Mouse (Mus musculus) A20 (cell line): ENCODE measurements at regions not wholly inside any gene's neighbourhood (a gene's known extent, or its start where the extent isn't known, plus 50 kb on each side); places are given as distances from the start of the nearest gene placed in this dataset.

Source experiments
- DNase-seq: peaks from one replicate; pipeline ENCODE4 v3.0.0-alpha.2; 2011; ENCODE audit warnings: low read depth, low spot score

- no peak for DNase-seq
Measured at GRCm38 (mm10) chr8:18316488-18316887, 661.6 kb downstream of the Defb40 start.

- no peak for DNase-seq
Measured at GRCm38 (mm10) chr8:18311597-18311996, 666.5 kb downstream of the Defb40 start.

GRCm38 (mm10) chr8:18310927-18311326 is 667.1 kb downstream of the Defb40 start:
- DNase-seq, result no peak

GRCm38 (mm10) chr8:18287536-18288237 is 690.4 kb downstream of the Defb40 start:
- DNase-seq, result no peak

DNA sequence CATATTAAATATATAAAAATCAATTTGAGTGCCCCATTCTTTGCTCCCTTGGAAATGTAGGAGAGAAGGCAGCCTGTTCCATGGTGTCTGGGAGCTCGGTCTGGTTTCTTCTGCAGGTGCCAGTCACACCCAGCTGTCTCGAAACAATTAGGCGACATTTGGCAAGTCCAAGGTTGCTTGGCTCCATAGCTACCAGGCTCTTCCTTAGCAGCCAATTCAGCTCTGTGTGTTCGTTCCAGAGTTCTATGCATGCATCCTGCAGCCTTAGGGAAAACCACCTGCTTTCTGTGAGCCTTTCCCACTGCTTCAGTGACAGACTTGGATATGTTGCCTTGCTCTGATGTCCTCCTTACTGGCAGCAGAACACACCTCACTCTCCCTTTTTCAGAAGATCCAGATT is 698.1 kb downstream of the Defb40 start:
- DNase-seq, result no peak

DNA sequence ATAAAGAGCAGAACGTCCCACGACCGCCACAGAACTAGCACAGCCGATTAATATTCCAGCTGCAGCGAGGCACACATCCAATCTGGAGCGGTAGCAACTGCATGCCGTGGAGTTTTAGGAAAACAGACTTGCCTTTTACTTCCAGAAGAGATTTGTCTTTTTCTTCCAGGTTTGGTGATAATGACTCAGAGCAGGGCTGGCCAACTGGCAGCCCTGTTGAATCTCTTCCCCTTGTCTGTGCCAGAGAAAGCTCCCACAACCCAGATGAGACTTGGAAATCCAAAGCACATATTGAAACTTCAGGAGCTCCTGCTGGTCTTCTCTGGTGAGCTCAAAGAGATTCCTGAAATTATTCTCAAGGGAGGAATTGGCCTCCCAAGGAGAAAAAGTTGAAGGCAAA is 709.8 kb downstream of the Defb40 start:
- DNase-seq, result no peak

- no peak for DNase-seq
Measured at GRCm38 (mm10) chr8:18258287-18258961, 719.6 kb downstream of the Defb40 start.

- no peak for DNase-seq
Measured at GRCm38 (mm10) chr8:18246299-18246698, 731.8 kb downstream of the Defb40 start.

DNA sequence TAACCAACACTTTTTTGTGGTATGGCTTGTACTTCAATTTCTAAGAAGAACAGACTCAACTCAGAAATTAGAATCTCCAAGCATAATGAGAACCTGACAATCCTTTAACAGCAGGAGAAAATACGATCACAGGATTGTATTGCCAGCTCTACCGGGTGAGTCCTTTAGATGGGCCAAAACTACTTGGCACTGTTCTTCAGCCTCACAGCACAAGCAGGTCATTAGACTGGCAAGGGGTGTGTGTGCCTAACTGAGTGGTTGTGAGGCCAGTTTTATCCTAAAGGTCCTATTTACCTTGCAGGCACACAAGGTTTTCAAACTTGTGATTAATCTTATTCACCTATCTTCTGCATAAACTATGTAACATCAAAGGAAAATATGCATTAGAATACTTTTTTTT is 760.5 kb downstream of the Defb40 start:
- no peak for DNase-seq

- DNase-seq, result no peak
Measured at GRCm38 (mm10) chr8:18217192-18217591, 760.9 kb downstream of the Defb40 start.

GRCm38 (mm10) chr8:18216516-18216915 is 761.5 kb downstream of the Defb40 start:
- no peak for DNase-seq

DNA sequence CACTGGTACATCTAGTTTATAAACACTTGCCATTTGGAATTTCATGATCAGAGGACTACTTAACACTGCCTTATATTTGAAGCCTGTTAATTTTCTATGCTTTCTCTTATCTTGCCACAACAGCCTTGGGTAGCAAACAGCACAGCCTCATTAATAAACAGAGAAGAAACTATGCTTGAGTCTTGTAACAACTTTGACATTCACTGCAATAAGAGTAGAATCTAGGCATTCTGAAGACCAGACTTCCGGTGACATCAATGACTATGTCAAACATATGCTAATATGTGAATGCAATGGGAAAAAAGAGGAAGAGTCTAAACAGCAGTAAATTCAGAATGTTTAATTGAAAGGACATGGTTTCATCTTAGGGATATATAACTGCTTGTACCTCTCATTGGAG is 768.0 kb downstream of the Defb40 start:
- no peak for DNase-seq

DNA sequence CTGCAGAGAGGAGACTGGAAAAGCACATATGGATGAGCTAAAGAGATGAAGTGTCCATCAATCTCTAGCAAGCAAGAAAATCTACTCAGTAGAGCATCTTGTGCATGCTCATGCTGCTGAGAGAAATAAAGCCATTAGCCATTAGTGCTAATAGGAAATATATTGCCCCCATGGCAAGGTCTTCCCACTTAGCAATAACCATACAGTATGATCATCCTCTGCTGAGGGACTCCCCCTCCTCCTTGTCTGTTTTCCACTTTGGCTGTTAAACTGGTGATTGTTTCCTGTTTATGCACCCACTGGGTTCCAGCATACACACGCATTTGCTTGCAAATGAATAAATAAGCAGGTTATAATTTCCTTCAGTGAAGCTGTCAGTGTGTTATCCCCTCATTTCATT is 769.4 kb downstream of the Defb40 start:
- DNase-seq, result no peak

DNA sequence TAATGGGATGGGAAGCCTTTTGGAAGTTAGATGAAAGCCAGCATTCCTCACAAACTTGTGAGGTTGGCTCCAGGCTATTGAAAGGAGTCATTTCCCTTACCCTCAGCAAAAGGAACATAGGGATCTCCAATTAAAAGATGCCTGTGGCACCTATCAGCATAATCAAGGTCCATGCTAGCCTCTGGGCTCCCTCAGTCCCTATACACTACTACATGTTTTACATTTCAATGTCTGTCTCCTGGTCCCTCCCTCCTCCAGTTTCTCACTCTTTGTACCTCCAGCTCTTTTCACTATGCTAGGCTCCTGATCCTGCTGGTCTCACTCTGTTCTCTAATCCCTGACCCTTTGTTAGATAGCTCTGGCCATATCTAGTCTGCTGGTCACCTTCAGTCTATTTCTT is 790.6 kb downstream of the Defb40 start:
- DNase-seq, result no peak

- DNase-seq, result no peak
Measured at GRCm38 (mm10) chr8:18175544-18176092, 802.4 kb downstream of the Defb40 start.

- no peak for DNase-seq
Measured at GRCm38 (mm10) chr8:18158619-18159018, 819.4 kb downstream of the Defb40 start.

DNA sequence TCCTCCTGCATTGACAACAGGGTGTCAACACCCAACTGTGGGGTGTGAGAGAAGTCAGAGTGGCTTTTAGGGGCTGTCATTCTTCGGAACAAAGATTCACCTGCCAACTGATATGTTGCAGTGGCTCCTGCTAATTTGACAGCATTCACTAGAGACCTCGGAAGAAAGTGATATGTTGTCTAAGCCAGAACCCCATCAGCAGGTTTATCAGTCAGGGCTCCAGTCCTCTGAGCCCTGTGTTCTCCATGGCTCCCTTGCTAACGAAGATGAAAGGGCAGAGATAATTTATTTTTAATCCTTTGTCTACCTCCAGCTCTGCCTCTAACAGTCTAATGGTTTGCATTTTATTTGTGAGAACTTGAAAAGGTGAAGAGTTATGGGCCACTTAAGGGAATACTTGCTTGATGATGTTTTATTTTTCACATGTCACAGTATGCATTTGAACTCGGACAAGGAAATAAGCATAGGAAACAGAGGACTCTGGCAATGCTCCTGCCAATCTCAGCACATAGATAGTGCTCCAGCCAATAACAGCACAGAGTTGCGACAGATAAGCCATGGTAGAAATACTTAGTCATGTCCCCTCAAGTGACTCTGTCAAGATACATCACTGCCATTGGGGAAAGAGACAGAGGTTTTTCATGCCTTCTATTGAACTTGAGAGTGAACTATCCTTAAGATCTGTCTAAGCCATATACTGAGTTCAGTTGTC is 862.6 kb downstream of the Defb40 start:
- DNase-seq, result no peak

GRCm38 (mm10) chr8:18113262-18113661 is 864.8 kb downstream of the Defb40 start:
- no peak for DNase-seq

GRCm38 (mm10) chr8:18109480-18109879 is 868.6 kb downstream of the Defb40 start:
- DNase-seq, result no peak

DNA sequence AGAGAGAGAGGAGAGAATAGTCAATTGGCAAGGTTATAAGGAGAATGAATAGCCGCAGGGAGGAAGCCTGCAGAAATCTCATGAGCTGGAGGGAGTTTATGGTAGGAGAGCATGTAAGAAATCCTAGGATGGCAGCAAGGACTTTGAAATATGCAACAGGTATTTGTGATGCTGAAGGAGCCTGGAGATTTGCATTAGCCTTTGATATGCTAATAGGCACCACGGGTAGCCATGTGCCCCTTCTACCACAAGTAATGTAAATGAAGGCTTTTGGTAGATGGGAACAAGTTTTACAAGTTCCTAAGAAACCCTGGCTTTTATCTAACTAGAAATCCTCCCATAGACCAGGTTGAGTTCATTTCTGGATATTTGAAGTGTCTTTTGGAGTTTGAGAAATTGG is 871.2 kb downstream of the Defb40 start:
- DNase-seq, result no peak

GRCm38 (mm10) chr8:18065456-18065855 is 912.6 kb downstream of the Defb40 start:
- DNase-seq, result no peak

DNA sequence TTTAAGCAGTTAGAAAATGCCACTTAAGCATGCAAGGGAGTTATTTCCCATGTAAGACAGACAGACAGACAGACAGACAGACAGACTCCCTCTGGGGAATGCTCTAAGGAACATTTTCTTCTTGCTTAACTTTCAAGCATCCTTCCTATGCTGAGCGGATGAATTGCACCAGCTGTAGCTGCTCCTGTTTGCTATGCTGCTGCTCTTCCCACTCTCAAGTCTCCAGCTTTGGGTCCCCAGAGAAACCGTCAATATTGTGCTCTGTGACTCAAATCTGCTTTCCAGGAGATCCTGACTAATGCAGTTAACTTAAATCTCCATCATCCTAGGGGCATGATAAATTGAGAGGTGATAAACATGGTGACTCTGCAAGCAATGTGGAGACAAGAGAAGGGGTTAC is 918.5 kb downstream of the Defb40 start:
- DNase-seq, result no peak

GRCm38 (mm10) chr8:18021196-18021595 is 956.9 kb downstream of the Defb40 start:
- DNase-seq, result no peak
